Mouse (Mus musculus) heart, embryonic 14.5 days (tissue): ENCODE measurements around the gene Th. TPM values are rescaled to one million over a fixed set of nuclear protein-coding genes. Genes with fewer than 3 reads are reported as not detected.
A peak's percentile ranks its signal among the peaks of the same experiment; 100 is the strongest.

Source experiments
- ATAC-seq: fragments of 200-750 bp; cut with Nextera tagmentation; 2 replicates; pipeline ENCODE4 v1.8.0; 2017; ENCODE audit warnings: low read depth, moderate TSS enrichment; ENCODE audit not compliant: insufficient number of reproducible peaks, insufficient read depth, low FRiP score
- H3K27ac ChIP-seq, 2 experiments: fragments of 200-500 bp in 1 of 2; fragments of 300-500 bp in 1 of 2; sonication (generic) in 1 of 2; replicated peaks in 1 of 2; 2 replicates each; pipeline ENCODE4 v1.5.1; 2012 to 2014; ENCODE audit warnings: low read depth in 2 of 2, low read length in 2 of 2, control low read depth in 1 of 2, mild to moderate bottlenecking in 1 of 2, mixed read lengths in 1 of 2; ENCODE audit not compliant: control insufficient read depth in 1 of 2, insufficient read depth in 1 of 2
- H3K27me3 ChIP-seq: fragments of 300-500 bp; sonication (generic); 2 replicates; pipeline ENCODE4 v1.6.1; 2014; ENCODE audit warnings: mild to moderate bottlenecking, low read length, control low read depth; ENCODE audit not compliant: control insufficient read depth, insufficient read depth
- H3K36me3 ChIP-seq: fragments of 300-500 bp; sonication (generic); 2 replicates; pipeline ENCODE4 v1.6.1; 2014; ENCODE audit warnings: mild to moderate bottlenecking, control low read depth, low read length, mixed read lengths; ENCODE audit not compliant: control insufficient read depth, insufficient read depth
- H3K4me1 ChIP-seq, 2 experiments: fragments of 200-500 bp in 1 of 2; fragments of 300-500 bp in 1 of 2; sonication (generic) in 1 of 2; 2 replicates each; pipeline ENCODE4 v1.6.1; 2012 to 2014; ENCODE audit warnings: low read length in 2 of 2, control low read depth in 1 of 2, mixed read lengths in 1 of 2; ENCODE audit not compliant: control insufficient read depth in 2 of 2, insufficient read depth in 2 of 2
- H3K4me2 ChIP-seq: fragments of 300-500 bp; sonication (generic); 2 replicates; pipeline ENCODE4 v1.6.1; 2014; ENCODE audit warnings: mild to moderate bottlenecking, low read length
- H3K4me3 ChIP-seq, 2 experiments: fragments of 200-500 bp in 1 of 2; fragments of 300-500 bp in 1 of 2; sonication (generic) in 1 of 2; 2 replicates each; pipeline ENCODE4 v1.5.1; 2012 to 2014; ENCODE audit warnings: low read length in 2 of 2, mild to moderate bottlenecking in 2 of 2, control low read depth in 1 of 2, low read depth in 1 of 2, moderate library complexity in 1 of 2; ENCODE audit not compliant: control insufficient read depth in 1 of 2, insufficient read depth in 1 of 2
- H3K9ac ChIP-seq: fragments of 300-500 bp; sonication (generic); 2 replicates; pipeline ENCODE4 v1.6.1; 2014; ENCODE audit warnings: mild to moderate bottlenecking, low read length
- H3K9me3 ChIP-seq: fragments of 300-500 bp; sonication (generic); 2 replicates; pipeline ENCODE4 v1.6.1; 2016; ENCODE audit warnings: low read length, control low read depth; ENCODE audit not compliant: control insufficient read depth
- WGBS: fragments of 180-500 bp; shearing (Covaris S2); extraction: QIAGEN DNeasy Blood & Tissue Kit; methylation state at CpG from one replicate; pipeline ENCODE4 v1.1.7; 2014; 5-methylcytosine and 5-hydroxymethylcytosine counted together
- polyA plus RNA-seq: library from polyadenylated mRNA; unstranded; fragments of >200 nt; fragmentation: Nextera tagmentation; extraction: Ambion mirVana; gene quantifications from 2 replicates; pipeline ENCODE4 v1.2.1, GENCODE M21; 2014

Th gene
- 0.30 and 0.57 TPM in 2 replicates for polyA plus RNA-seq

- H3K9me3 ChIP-seq: no peaks in the 10 kb centered on the region
- no peak within 1 kb of the TSS for H3K4me2 ChIP-seq
- peaks cover 4 to 7% of the 10 kb centered on the region in 2 experiments; a peak in 2 of 4 replicates for H3K4me1 ChIP-seq
- 69% methylated on average over 3 of the region's 3 CpGs for WGBS
- no peak within 1 kb of the TSS for H3K9ac ChIP-seq
- H3K27ac ChIP-seq: no peak within 1 kb of the TSS
- no peak within 1 kb of the TSS for H3K4me3 ChIP-seq
- peaks cover under 1% of the 10 kb centered on the region; the same call in 1 of the 2 replicates for H3K27me3 ChIP-seq
- H3K36me3 ChIP-seq: no peaks in the 10 kb centered on the region
- no peak for ATAC-seq
Measured at GRCm38 (mm10) chr7:142931028-142931427, at the start of gene Th. Gene Th (minus strand): TSS chr7:142931128.

GRCm38 (mm10) chr7:142968809-142969511 is 38.0 kb upstream of the Th start, which contains the start of gene Ascl2:
Gene Ascl2 (minus strand): TSS chr7:142969264.
- H3K4me1 ChIP-seq: peaks cover 12 to 15% of the 10 kb centered on the region in 2 experiments; a peak in 3 of 4 replicates
- H3K36me3 ChIP-seq: no peaks in the 10 kb centered on the region
- H3K27ac ChIP-seq: no peak within 1 kb of the TSS
- H3K4me3 ChIP-seq: peak within 1 kb of the TSS; percentile 35 to 45
- peak within 1 kb of the TSS; percentile 54 for H3K9ac ChIP-seq
- H3K27me3 ChIP-seq: peaks cover 68% of the 10 kb centered on the region
- H3K9me3 ChIP-seq: no peaks in the 10 kb centered on the region
- ATAC-seq: peak; percentile 25; the same call in 1 of the 2 replicates
- 2% methylated on average over 51 of the region's 51 CpGs for WGBS
- H3K4me2 ChIP-seq: peak within 1 kb of the TSS; percentile 89

- Histone ChIP-seq H3K4me1 (peaks cover 12 to 15% of the 10 kb centered on the region in 2 experiments; a peak in 3 of 4 replicates), H3K9me3 (no peaks in the 10 kb centered on the region), H3K9ac (peak overlapping the region; percentile 54), H3K36me3 (no peaks in the 10 kb centered on the region), H3K27me3 (peaks cover 68% of the 10 kb centered on the region), H3K4me3 (peak overlapping the region; percentile 35 to 45), H3K27ac (no peak overlapping the region), H3K4me2 (peak overlapping the region; percentile 89)
- WGBS: under 1% methylated on average over 89 of the region's 90 CpGs
- 0 out of 2 replicates have a peak, but pooled peaks have one; percentile 19 for ATAC-seq
Measured at GRCm38 (mm10) chr7:142967884-142968808, 37.2 kb upstream of the Th start.

- WGBS: under 1% methylated on average over 36 of the region's 36 CpGs
- peaks cover 71% of the 10 kb centered on the region for H3K27me3 ChIP-seq
- peak overlapping the region; percentile 54 for H3K9ac ChIP-seq
- H3K9me3 ChIP-seq: no peaks in the 10 kb centered on the region
- ATAC-seq: no peak
- peak overlapping the region; percentile 35 to 45 for H3K4me3 ChIP-seq
- H3K27ac ChIP-seq: no peak overlapping the region
- H3K4me1 ChIP-seq: peaks cover 12 to 15% of the 10 kb centered on the region in 2 experiments; a peak in 3 of 4 replicates
- no peaks in the 10 kb centered on the region for H3K36me3 ChIP-seq
- H3K4me2 ChIP-seq: peak overlapping the region; percentile 89
Measured at GRCm38 (mm10) chr7:142967414-142967883, 36.5 kb upstream of the Th start.

- peaks cover 4% of the 10 kb centered on the region for H3K27me3 ChIP-seq
- no peak overlapping the region for H3K4me3 ChIP-seq
- H3K9ac ChIP-seq: no peak overlapping the region
- no peak overlapping the region for H3K27ac ChIP-seq
- ATAC-seq: no peak
- H3K36me3 ChIP-seq: no peaks in the 10 kb centered on the region
- H3K9me3 ChIP-seq: no peaks in the 10 kb centered on the region
- H3K4me2 ChIP-seq: no peak overlapping the region
- H3K4me1 ChIP-seq: no peaks in the 10 kb centered on the region
- WGBS: 66% methylated on average over 4 of the region's 4 CpGs
Measured at GRCm38 (mm10) chr7:142959752-142960151, 28.8 kb upstream of the Th start.

- no peak overlapping the region for H3K27ac ChIP-seq
- WGBS: 80% methylated on average over 1 of the region's 1 CpGs
- ATAC-seq: no peak
Measured at GRCm38 (mm10) chr7:142958817-142959216, 27.9 kb upstream of the Th start.

GRCm38 (mm10) chr7:142956018-142956417 is 25.1 kb upstream of the Th start:
- ATAC-seq: no peak
- Histone ChIP-seq H3K4me3 (no peak overlapping the region), H3K9ac (no peak overlapping the region), H3K27me3 (no peaks in the 10 kb centered on the region), H3K4me1 (no peaks in the 10 kb centered on the region), H3K4me2 (no peak overlapping the region), H3K36me3 (no peaks in the 10 kb centered on the region), H3K9me3 (0 out of 2 replicates have a peak, but pooled peaks cover 1% of the 10 kb centered on the region), H3K27ac (no peak overlapping the region)
- WGBS: 67% methylated on average over 2 of the region's 2 CpGs

More at GRCm38 (mm10) chr7:142958817-142959216, 27.9 kb upstream of the Th start:
- H3K4me3 ChIP-seq: no peak overlapping the region
- H3K4me2 ChIP-seq: no peak overlapping the region
- H3K9me3 ChIP-seq: no peaks in the 10 kb centered on the region
- no peak overlapping the region for H3K9ac ChIP-seq
- peaks cover 4% of the 10 kb centered on the region; the same call in 1 of the 2 replicates for H3K27me3 ChIP-seq
- H3K4me1 ChIP-seq: no peaks in the 10 kb centered on the region
- no peaks in the 10 kb centered on the region for H3K36me3 ChIP-seq
